Mouse (Mus musculus) CH12.LX (cell line): Measurements from ENCODE around the gene Por.

Source experiments
- BHLHE40 ChIP-seq: IDR thresholded peaks from 2 replicates; pipeline ENCODE4 v1.6.1; 2011; ENCODE audit warnings: mild to moderate bottlenecking, low read depth, low read length, improper control_type of control experiment
- CTCF ChIP-seq, 2 experiments: IDR thresholded peaks in 1 of 2; conservative IDR thresholded peaks in 1 of 2; 2 replicates each; pipeline ENCODE4 v1.5.1; 2011 to 2012; ENCODE audit warnings: low read depth in 2 of 2, low read length in 2 of 2, improper control_type of control experiment in 1 of 2, inconsistent platforms in 1 of 2, mild to moderate bottlenecking in 1 of 2, moderate library complexity in 1 of 2
- E2F4 ChIP-seq: IDR thresholded peaks from 2 replicates; pipeline ENCODE4 v1.6.1; 2011; ENCODE audit warnings: low read depth, low read length, improper control_type of control experiment; ENCODE audit not compliant: insufficient replicate concordance
- EP300 ChIP-seq: IDR thresholded peaks from 2 replicates; pipeline ENCODE4 v1.6.1; 2011; ENCODE audit warnings: low read length, improper control_type of control experiment

DNA sequence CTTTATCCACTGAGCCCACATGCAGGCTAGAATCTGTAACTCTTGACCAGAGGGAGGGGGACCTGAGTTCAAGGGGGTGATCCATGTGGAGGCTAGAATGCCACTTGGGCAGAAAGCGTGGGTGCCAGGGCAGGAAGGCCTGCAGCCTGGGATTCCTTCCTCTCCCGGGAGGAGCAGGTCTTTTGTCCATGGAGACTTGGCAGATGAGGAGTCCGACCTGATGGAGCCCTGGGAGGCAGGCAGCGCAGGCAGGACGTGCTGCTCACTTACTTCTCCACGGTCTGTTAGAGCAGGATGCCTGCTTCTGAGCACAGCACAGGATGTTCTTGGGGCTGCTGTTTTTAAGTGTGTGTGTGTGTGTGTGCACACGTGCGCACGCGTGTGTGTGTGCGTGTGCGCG is 37.2 kb downstream of the Por start:
- TF ChIP-seq EP300 (no peak), BHLHE40 (no peak), CTCF (conservative IDR thresholded peaks at IDR 0.05 in 1 of 2, IDR thresholded peaks at IDR 0.05 in 1 of 2; ENCODE audit: low read depth in 2 of 2, low read length in 2 of 2) (no peak), E2F4 (no peak)
